Mouse (Mus musculus) CH12.LX (cell line): ENCODE results near the gene Elf1.

Source experiments
- CTCF ChIP-seq, 2 experiments: IDR thresholded peaks in 1 of 2; conservative IDR thresholded peaks in 1 of 2; 2 replicates each; pipeline ENCODE4 v1.5.1; 2011 to 2012; ENCODE audit warnings: low read depth in 2 of 2, low read length in 2 of 2, improper control_type of control experiment in 1 of 2, inconsistent platforms in 1 of 2, mild to moderate bottlenecking in 1 of 2, moderate library complexity in 1 of 2
- EP300 ChIP-seq: IDR thresholded peaks from 2 replicates; pipeline ENCODE4 v1.6.1; 2011; ENCODE audit warnings: low read length, improper control_type of control experiment
- GABPA ChIP-seq: IDR thresholded peaks from 2 replicates; pipeline ENCODE4 v1.6.1; 2012; ENCODE audit warnings: low read depth, low read length, improper control_type of control experiment, inconsistent platforms; ENCODE audit not compliant: insufficient replicate concordance
- JUN ChIP-seq: IDR thresholded peaks from 2 replicates; pipeline ENCODE4 v1.6.1; 2011; ENCODE audit warnings: low read depth, mild to moderate bottlenecking, low read length, improper control_type of control experiment, moderate library complexity; ENCODE audit not compliant: insufficient read depth
- MAX ChIP-seq: IDR thresholded peaks from 2 replicates; pipeline ENCODE4 v1.6.1; 2011; ENCODE audit warnings: low read length, improper control_type of control experiment
- POLR2A ChIP-seq: IDR thresholded peaks from 2 replicates; pipeline ENCODE4 v1.6.1; 2011; ENCODE audit warnings: low read depth, mild to moderate bottlenecking, improper control_type of control experiment, low read length
- SIN3A ChIP-seq: IDR thresholded peaks from 2 replicates; pipeline ENCODE4 v1.6.1; 2012; ENCODE audit warnings: low read length, improper control_type of control experiment, inconsistent platforms

DNA sequence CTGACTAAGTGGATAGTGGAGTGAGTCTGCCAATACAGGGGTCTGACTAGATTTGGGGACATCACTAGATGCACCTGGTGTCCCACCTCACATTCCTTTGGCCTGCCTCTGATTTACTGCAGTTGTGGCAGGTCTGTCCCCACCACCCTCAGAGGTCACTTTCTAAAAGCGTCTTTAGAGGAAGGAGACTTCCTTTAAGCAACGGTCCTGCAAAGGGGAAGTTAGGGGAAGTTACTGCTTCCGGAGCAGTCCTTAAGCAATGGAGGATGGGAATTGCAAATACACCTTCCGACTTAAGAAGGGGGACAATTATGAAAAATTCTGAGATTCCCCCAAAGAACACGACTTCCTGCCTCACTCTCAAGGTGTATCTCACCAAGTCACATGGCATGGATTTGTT lies 39.6 kb upstream of the Elf1 start:
- TF ChIP-seq SIN3A (no peak), POLR2A (no peak), CTCF (conservative IDR thresholded peaks at IDR 0.05 in 1 of 2, IDR thresholded peaks at IDR 0.05 in 1 of 2; ENCODE audit: low read depth in 2 of 2, low read length in 2 of 2) (no peak), EP300 (no peak), MAX (no peak), JUN (no peak), GABPA (no peak)
